Mouse (Mus musculus): ENCODE data around the gene Nmral1.
A peak's percentile ranks its signal among the peaks of the same experiment; 100 is the strongest.
"Not testable (repeated sequence)": the region's sequence is repeated elsewhere in the genome, so short reads cannot be mapped to it uniquely, and the experiment has no call there.

Gene Nmral1

DNA sequence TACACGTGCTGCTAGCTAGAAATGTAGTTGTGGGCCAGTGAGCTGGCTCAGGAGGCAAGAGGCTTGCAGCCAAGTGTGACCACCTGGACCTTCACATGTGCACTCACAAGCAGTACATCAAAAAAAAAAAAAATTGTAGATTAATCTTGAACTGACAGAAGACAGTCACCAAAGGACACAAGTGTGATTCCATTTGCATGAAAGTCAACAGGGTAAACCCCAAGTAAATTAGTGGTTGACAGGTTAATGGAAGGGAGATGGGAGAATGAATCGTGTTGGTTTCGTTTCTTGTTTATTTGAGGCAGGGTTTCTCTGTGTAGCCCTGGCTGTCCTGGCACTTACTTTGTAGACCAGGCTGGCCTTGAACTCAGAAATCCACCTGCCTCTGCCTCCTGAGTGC is 1.3 kb downstream of the Nmral1 start:
- no peak for DNase-seq (ENCODE audit: low read depth, low spot score)

DNA sequence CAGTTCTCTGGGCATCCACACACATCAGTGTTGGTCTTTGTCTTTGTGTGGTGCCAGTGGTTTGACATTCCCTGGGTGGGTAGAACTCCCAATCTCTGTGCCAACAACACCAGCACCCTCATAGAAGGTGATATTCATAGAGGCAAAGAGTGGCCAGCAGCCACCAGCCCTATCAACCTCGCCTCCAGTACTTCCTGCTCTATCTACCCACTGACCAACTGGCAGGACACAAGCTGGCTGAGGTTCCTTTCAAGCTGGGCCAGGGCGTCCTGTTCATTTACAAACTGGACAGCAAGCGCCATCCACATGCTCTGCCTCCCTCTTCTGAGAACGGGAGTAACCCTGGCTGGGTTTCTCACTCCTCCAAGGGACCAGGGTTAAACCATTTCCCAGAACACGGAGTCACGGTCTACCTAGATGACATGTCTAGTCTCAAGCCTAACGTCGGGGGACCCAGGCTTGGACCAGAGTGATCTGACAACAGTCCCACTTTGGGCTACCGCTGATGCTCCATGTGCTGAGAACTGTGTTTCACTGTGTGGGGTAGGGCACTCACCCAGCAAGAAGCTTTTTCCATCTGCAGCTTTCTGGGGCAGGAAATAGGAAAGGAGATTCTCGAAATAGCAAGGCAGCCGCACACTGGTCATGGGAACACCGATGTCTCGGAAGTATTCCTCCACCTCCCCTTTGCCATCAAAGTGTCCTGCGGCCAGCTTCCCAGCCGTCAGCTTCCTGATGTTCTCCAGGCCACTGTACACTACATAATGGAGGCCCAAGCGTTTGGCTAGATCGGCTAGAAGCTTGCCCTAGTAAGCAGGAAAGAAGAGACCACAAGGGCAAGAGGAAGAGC is 5.1 kb downstream of the Nmral1 start:
- no peak for DNase-seq (ENCODE audit: low read depth, low spot score)

- DNase-seq (ENCODE audit: low read depth, low spot score): no peak
Observed at GRCm38 (mm10) chr16:4711173-4711572, 8.0 kb downstream of the Nmral1 start.

- DNase-seq (ENCODE audit: low read depth, low spot score): no peak
Observed at GRCm38 (mm10) chr16:4705541-4705940, 13.6 kb downstream of the Nmral1 start.

DNA sequence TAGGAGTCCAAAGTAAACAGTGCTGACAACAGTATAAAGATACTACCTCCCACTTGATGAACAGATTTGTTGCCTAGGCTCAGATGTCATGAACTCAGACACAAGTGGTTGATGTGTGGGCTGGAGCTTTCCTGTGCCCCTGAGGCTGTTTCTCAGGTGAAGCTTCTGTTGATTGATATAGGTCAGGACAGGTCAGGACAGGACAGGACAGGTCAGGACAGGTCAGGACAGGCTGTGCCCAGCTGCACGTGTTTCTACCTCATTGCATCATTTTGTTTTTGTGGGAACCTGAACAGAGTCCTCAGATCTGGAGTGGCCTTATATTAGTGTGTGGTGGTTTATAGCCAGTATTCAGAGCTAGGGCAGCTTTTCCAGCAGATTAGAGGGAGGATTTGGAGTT is 16.5 kb downstream of the Nmral1 start:
- no peak for DNase-seq (ENCODE audit: low read depth, low spot score)

DNA sequence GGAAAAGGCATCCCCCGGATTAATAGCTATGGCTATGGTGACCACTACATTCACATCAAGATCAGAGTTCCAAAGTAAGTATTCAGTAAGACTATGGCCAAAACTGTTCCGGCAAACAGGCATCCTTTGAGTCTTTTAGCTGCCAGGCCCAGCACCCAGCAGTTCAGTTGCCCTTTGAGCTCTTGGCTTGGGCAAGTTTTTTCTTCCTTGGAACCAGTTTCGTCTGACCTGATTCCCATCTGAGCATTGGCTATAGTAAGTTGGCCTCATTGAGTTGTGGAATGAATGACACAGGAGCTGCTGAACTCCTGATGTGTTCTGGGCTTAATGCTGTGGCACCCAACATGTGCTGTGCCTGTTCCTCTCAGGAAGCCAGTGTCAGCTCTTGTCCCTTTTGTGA is 17.9 kb downstream of the Nmral1 start:
- DNase-seq (ENCODE audit: low read depth, low spot score): no peak

- DNase-seq (ENCODE audit: low read depth, low spot score): not testable (repeated sequence)
Observed at GRCm38 (mm10) chr16:4689371-4689770, 29.8 kb downstream of the Nmral1 start.

DNA sequence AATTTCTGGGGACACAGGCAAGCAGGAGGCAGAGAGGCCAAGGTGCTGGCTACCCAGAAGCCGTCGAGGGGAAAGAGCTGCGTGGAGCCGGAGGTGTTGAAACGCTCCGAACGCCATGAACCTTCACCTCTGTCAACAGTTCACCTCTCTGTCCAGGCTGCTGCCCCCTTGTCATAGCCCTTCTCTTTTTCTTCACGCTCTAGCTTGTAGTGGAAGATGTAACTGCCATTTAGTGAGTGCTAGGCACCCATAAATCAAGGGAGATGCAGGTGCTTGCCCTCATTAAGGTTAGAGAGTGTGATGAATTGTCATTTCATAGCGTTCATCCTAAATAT is 34.7 kb downstream of the Nmral1 start:
- no peak for DNase-seq (ENCODE audit: low read depth, low spot score)

DNA sequence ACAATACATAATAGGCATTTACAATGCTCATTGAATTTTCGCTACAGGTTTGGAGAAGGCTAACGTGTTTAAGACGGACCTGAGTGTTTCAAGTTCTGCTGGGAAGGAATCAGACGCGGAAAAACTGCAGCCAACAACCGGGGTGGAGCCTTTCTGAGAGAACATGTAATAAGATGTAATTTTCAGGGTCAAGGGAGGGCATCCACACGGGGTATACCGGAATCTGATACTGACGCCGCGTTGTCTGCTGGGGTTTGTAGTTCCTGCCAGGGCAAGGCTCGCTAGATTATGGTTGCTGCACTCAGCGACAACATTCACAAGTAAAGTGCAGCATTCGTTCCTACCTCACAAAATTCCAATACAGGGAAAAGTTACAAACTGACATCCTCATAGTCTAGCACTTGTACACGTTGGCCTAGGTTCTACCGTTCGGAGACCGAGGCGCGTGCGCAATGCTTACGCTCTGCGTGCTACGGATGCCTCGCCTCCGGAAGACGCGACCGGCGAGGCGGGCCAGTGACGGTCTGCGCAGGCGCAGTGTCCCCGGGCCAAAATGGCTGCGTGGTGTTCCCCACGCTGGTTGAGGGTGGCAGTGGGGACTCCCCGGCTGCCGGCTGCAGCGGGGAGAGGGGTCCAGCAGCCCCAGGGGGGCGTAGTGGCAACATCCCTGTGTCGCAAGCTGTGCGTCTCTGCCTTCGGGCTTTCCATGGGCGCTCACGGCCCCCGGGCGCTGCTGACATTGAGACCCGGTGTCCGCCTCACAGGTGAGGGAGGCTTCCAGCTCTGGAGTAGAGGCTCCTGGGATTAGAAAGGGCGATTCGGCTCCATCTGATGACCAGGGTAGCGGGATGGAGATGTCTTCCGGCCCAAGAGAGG is 35.3 kb downstream of the Nmral1 start:
- DNase-seq (ENCODE audit: low read depth, low spot score): peak; percentile 92

DNA sequence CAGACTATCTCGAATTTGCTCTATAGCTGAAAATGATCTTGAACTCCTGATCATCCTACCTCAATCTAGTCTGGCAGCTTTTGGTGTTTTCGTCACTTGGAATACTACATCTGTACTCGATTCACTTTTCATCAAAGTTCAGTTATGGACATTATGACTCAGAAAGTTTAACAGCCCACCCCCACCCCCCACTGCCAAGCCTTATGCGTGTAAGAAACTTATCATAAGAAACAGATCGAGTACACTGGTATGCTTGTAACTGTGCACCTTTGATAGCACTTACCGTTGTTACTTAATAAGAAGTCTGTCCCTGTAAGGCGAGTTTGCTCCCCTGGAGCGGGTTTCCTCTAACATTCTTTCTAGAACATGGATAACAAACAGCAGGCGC is 36.0 kb downstream of the Nmral1 start:
- DNase-seq (ENCODE audit: low read depth, low spot score): no peak

GRCm38 (mm10) chr16:4682628-4683179 is 36.5 kb downstream of the Nmral1 start:
- DNase-seq (ENCODE audit: low read depth, low spot score): no peak

DNA sequence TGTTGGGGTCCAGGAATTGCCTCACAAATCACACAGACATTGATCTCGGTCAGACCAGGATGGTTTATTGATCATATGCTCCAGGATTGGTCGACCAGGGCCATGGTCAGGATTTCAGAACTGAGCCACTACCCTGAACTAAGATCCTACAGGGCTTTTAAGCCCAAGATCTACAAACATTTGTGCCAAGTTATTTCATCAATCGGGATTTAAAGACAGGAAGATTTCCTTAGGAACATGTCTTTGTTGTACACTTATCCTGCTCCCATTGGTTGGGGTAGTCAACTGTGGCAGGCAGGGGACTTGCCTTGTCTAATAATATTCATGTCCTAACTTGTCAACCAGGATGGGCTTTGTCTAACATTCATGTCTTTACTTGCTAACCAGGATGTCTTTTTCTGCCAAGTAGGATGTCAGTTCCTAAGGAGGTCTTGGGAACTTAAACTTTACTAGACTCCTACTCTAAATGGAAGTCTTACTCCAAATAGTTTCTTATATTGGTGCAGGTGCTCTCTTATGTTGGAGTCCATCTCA is 38.2 kb downstream of the Nmral1 start:
- not testable (repeated sequence) for DNase-seq (ENCODE audit: low read depth, low spot score)

DNA sequence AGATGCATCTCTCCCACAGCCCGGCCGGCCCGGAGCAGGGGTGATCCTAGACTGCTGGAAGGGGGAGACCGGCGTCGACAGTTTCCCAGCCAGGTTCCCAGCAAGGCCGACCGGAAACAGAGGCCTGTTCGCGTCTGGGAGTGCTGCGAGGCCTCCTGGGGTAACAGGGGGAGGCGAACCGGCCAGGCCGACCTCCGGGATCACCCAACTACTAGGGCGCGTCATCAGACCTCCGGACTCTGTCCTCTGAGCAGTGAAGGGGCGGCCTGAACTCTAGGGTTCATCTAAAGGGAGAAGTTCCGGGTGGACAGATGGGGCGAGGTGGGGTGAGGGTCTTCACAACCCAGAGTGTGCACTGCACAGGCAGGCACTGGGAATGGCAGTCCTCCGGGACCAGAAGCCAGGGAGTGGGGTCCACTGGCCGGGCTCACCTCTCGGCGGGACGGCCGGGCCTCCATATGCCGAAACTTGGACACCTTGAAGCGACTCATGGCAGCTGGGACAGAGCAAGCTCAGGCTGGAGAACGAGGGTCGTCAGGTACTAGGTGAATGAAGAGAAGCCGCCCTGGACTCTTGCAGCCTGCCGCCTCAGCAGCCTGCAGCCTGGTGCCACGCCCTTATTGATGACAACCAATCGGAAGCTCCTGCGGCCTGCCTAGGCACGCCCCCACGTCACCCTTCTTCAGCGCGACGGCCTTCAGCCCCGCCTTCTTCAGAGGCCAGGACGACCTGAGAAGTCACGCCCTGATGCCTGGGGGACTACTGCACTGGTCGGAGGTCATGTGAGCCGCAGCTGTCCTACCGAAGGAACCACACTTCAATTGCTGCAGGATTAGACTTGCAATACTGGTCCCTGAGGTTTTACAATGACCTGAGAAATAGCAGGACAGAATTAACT is 39.8 kb downstream of the Nmral1 start, which contains the start of gene Coro7:
Gene Coro7, minus strand, starts transcription at position 657 of the 898 bp plus-strand sequence.
- peak; percentile 88 for DNase-seq (ENCODE audit: low read depth, low spot score)

DNA sequence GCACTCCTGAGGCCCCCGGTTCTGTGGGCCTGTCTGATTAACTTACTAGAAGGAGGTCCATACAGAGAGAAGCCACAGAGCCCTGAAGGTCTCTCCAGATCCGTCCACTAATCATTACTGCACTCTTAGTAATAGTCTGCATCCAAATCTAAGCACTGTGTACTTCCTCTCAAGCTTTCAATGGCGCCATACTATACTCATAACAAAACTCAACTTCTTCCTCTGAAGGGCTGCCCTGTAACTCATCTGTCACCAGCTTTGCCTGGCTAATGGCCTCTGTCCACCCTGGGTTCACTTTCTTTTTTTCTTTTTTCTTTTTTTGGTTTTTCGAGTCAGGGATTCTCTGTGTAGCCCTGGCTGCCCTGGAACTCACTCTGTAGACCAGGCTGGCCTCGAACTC is 41.1 kb downstream of the Nmral1 start:
- no peak for DNase-seq (ENCODE audit: low read depth, low spot score)

- no peak for DNase-seq (ENCODE audit: low read depth, low spot score)
Observed at GRCm38 (mm10) chr16:4676836-4677235, 42.3 kb downstream of the Nmral1 start.

DNA sequence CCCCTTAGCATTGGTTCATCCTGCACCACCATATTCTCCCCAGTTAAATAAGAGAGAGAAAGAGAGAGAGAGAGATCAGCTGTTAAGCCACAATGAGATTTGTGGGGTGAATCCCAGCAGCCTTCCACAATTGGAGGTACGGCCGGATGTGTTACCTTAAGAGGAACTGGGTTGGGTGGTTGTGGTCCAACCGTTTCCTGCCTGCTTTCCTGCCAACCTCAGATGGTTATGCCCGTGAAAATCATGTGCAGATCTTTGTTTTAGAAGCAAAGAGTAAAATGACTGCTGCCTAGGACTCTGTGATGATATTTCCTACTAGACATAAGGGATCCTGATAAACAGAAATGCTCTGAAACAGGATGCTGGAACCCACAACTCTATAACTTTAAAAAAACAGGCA is 45.1 kb downstream of the Nmral1 start:
- no peak for DNase-seq (ENCODE audit: low read depth, low spot score)

DNA sequence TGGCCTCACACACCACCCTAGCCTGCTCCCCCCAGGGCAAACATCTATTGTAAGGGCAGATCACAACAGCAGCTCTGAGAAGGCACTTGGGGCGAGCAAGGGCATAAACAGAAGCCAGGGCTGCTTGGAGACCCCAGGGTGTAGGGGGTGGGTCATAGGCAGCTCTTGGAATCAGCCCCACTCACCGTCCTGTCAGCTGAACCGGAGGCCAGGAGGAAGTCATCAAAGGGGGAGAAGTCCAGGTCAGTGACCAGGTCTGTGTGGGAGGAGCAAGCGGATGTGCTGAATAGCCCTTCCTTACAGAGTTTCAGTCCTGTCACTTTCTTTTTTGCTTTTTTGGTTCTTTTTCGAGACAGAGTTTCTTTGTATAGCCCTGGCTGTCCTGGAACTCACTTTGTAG is 48.8 kb downstream of the Nmral1 start:
- DNase-seq (ENCODE audit: low read depth, low spot score): no peak

- DNase-seq (ENCODE audit: low read depth, low spot score): peak; percentile 87
Observed at GRCm38 (mm10) chr16:4667190-4667808, 51.9 kb downstream of the Nmral1 start.

DNA sequence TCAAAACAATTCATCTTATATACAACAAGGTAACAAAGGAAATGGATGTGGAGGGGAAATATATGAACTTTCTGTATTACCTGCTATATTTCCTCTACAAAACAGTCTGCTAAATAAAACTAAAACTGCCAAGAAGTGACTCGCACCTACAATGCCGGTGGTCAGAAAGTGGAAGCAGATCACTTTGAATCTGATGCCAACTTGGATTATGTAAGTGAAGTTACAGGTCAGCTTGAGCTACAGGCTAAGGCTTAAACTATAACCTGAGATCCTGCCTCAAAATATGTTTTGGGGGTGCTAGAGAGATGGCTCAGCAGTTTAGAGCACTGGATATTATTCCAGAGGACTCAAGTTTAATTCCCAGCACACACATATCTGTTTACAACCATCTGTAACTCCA is 53.4 kb downstream of the Nmral1 start:
- no peak for DNase-seq (ENCODE audit: low read depth, low spot score)

GRCm38 (mm10) chr16:4663806-4664205 is 55.4 kb downstream of the Nmral1 start:
- DNase-seq (ENCODE audit: low read depth, low spot score): no peak

GRCm38 (mm10) chr16:4661605-4662004 is 57.6 kb downstream of the Nmral1 start:
- DNase-seq (ENCODE audit: low read depth, low spot score): no peak

All from embryo, embryonic 11.5 days (tissue).